Mouse (Mus musculus) kidney, adult 2 months (tissue): ENCODE measurements around the gene Ripor3.

Experiments used
- CTCF ChIP-seq: fragments of 200-500 bp; conservative IDR thresholded peaks from 2 replicates; pipeline ENCODE4 v1.5.1; 2011; ENCODE audit warnings: low read depth, mild to moderate bottlenecking, control low read depth, low read length, moderate library complexity, mixed read lengths; ENCODE audit not compliant: insufficient read depth, insufficient read length
- POLR2A ChIP-seq: fragments of 200-500 bp; IDR thresholded peaks from one replicate; pipeline ENCODE4 v1.6.1; 2011; ENCODE audit warnings: low read depth, low read length, control low read depth

GRCm38 (mm10) chr2:167957539-167957938, 52.9 kb downstream of the Ripor3 start:
- TF ChIP-seq CTCF (peak; percentile 48), POLR2A (no peak)
